Mouse (Mus musculus): ENCODE data around the gene Htr3b. TPM values are rescaled to one million over a fixed set of nuclear protein-coding genes. Genes with fewer than 3 reads are reported as not detected.

The Htr3b gene
- polyA plus RNA-seq, 1 experiment from 2014 or later, result 0.22 TPM

GRCm38 (mm10) chr9:48894755-48895154, 70.0 kb downstream of the Htr3b start:
- no peak for ATAC-seq (ENCODE audit: insufficient number of reproducible peaks, insufficient read depth, low FRiP score, low read depth)
- Histone ChIP-seq H3K4me3 (ENCODE audit: control insufficient read depth in 1 of 2, insufficient read depth in 1 of 2, low read depth in 1 of 2, low read length in 2 of 2) (no peak overlapping the region), H3K4me1 (ENCODE audit: control insufficient read depth in 2 of 2, insufficient read depth in 2 of 2, low read length in 2 of 2) (no peaks in the 10 kb centered on the region), H3K36me3 (ENCODE audit: control insufficient read depth, insufficient read depth, low read length) (no peaks in the 10 kb centered on the region), H3K9me3 (ENCODE audit: control insufficient read depth, low read length) (no peaks in the 10 kb centered on the region), H3K9ac (ENCODE audit: low read length) (no peak overlapping the region), H3K27ac (replicated peaks in 1 of 2; ENCODE audit: control insufficient read depth in 1 of 2, insufficient read depth in 1 of 2, low read depth in 2 of 2, low read length in 2 of 2) (no peak overlapping the region), H3K27me3 (ENCODE audit: control insufficient read depth, insufficient read depth, low read length) (peaks cover 28% of the 10 kb centered on the region), H3K4me2 (ENCODE audit: low read length) (no peak overlapping the region)
- 64% methylated on average over 6 of the region's 6 CpGs for WGBS

GRCm38 (mm10) chr9:48893986-48894385, 70.8 kb downstream of the Htr3b start:
- no peak for ATAC-seq (ENCODE audit: insufficient number of reproducible peaks, insufficient read depth, low FRiP score, low read depth)
- no peaks in the 10 kb centered on the region for H3K36me3 ChIP-seq (ENCODE audit: control insufficient read depth, insufficient read depth, low read length)
- 24% methylated on average over 3 of the region's 3 CpGs for WGBS
- H3K9ac ChIP-seq (ENCODE audit: low read length), result no peak overlapping the region
- no peak overlapping the region for H3K4me2 ChIP-seq (ENCODE audit: low read length)
- no peaks in the 10 kb centered on the region for H3K9me3 ChIP-seq (ENCODE audit: control insufficient read depth, low read length)
- no peak overlapping the region for H3K4me3 ChIP-seq (ENCODE audit: control insufficient read depth in 1 of 2, insufficient read depth in 1 of 2, low read depth in 1 of 2, low read length in 2 of 2)
- no peaks in the 10 kb centered on the region for H3K4me1 ChIP-seq (ENCODE audit: control insufficient read depth in 2 of 2, insufficient read depth in 2 of 2, low read length in 2 of 2)
- H3K27ac ChIP-seq (replicated peaks in 1 of 2; ENCODE audit: control insufficient read depth in 1 of 2, insufficient read depth in 1 of 2, low read depth in 2 of 2, low read length in 2 of 2), result no peak overlapping the region
- H3K27me3 ChIP-seq (ENCODE audit: control insufficient read depth, insufficient read depth, low read length), result peaks cover 28% of the 10 kb centered on the region

- Histone ChIP-seq H3K27ac (replicated peaks in 1 of 2; ENCODE audit: control insufficient read depth in 1 of 2, insufficient read depth in 1 of 2, low read depth in 2 of 2, low read length in 2 of 2) (no peak overlapping the region), H3K36me3 (ENCODE audit: control insufficient read depth, insufficient read depth, low read length) (no peaks in the 10 kb centered on the region), H3K4me2 (ENCODE audit: low read length) (no peak overlapping the region), H3K4me3 (ENCODE audit: control insufficient read depth in 1 of 2, insufficient read depth in 1 of 2, low read depth in 1 of 2, low read length in 2 of 2) (no peak overlapping the region), H3K9ac (ENCODE audit: low read length) (no peak overlapping the region), H3K4me1 (ENCODE audit: control insufficient read depth in 2 of 2, insufficient read depth in 2 of 2, low read length in 2 of 2) (no peaks in the 10 kb centered on the region), H3K27me3 (ENCODE audit: control insufficient read depth, insufficient read depth, low read length) (peaks cover 7% of the 10 kb centered on the region), H3K9me3 (ENCODE audit: control insufficient read depth, low read length) (no peaks in the 10 kb centered on the region)
- 77% methylated on average over 7 of the region's 7 CpGs for WGBS
- no peak for ATAC-seq (ENCODE audit: insufficient number of reproducible peaks, insufficient read depth, low FRiP score, low read depth)
Measured at GRCm38 (mm10) chr9:48889093-48889492, 75.7 kb downstream of the Htr3b start.

Other genes starting within 250 kb of the Htr3b start
- gene Zbtb16, start 128.8 kb downstream of the Htr3b start, polyA plus RNA-seq (2014; fragmentation: Nextera tagmentation; extraction: Ambion mirVana), result 2.1 and 3.3 TPM in 2 replicates
- gene Htr3a, start 53.9 kb downstream of the Htr3b start, polyA plus RNA-seq (2014; fragmentation: Nextera tagmentation; extraction: Ambion mirVana), result 0.85 and 2.6 TPM in 2 replicates
- gene Usp28, start 20.4 kb upstream of the Htr3b start, polyA plus RNA-seq (2014; fragmentation: Nextera tagmentation; extraction: Ambion mirVana), result 116 and 152 TPM in 2 replicates
- gene Zw10, start 90.6 kb upstream of the Htr3b start, polyA plus RNA-seq (2014; fragmentation: Nextera tagmentation; extraction: Ambion mirVana), result 24.9 and 26.0 TPM in 2 replicates
- 0.20 TPM in 1 of 2 replicates, not detected in the other for gene Tmprss5, start 116.3 kb upstream of the Htr3b start, polyA plus RNA-seq (2014; fragmentation: Nextera tagmentation; extraction: Ambion mirVana)

Data from heart, embryonic 14.5 days (tissue).